Mouse (Mus musculus) intestine, embryonic 16.5 days (tissue): ENCODE measurements around the gene Cdca5. TPM values are rescaled to one million over a fixed set of nuclear protein-coding genes. Genes with fewer than 3 reads are reported as not detected.

Experiments
- ATAC-seq: fragments of 200-750 bp; cut with Nextera tagmentation; 2 replicates; pipeline ENCODE4 v1.8.0; 2017; ENCODE audit warnings: moderate TSS enrichment, moderate library complexity
- H3K27ac ChIP-seq: fragments of 300-500 bp; sonication (generic); 2 replicates; pipeline ENCODE4 v1.5.1; 2014; ENCODE audit warnings: mild to moderate bottlenecking, low read length
- H3K27me3 ChIP-seq: fragments of 300-500 bp; sonication (generic); replicated peaks from 2 replicates; pipeline ENCODE4 v1.6.1; 2014; ENCODE audit warnings: low read length, control low read depth, mixed read lengths; ENCODE audit not compliant: control insufficient read depth, insufficient read depth
- H3K36me3 ChIP-seq: fragments of 300-500 bp; sonication (generic); 2 replicates; pipeline ENCODE4 v1.6.1; 2014; ENCODE audit warnings: low read length, control low read depth; ENCODE audit not compliant: control insufficient read depth, insufficient read depth
- H3K4me1 ChIP-seq: fragments of 300-500 bp; sonication (generic); 2 replicates; pipeline ENCODE4 v1.6.1; 2014; ENCODE audit warnings: low read length, control low read depth, mixed read lengths; ENCODE audit not compliant: control insufficient read depth, insufficient read depth
- H3K4me2 ChIP-seq: fragments of 300-500 bp; sonication (generic); 2 replicates; pipeline ENCODE4 v1.6.1; 2014; ENCODE audit warnings: low read depth, low read length, control low read depth
- H3K4me3 ChIP-seq: fragments of 300-500 bp; sonication (generic); 2 replicates; pipeline ENCODE4 v1.5.1; 2014; ENCODE audit warnings: mild to moderate bottlenecking, low read length
- H3K9ac ChIP-seq: fragments of 300-500 bp; sonication (generic); 2 replicates; pipeline ENCODE4 v1.6.1; 2014; ENCODE audit warnings: low read depth, low read length
- H3K9me3 ChIP-seq: fragments of 300-500 bp; sonication (generic); 2 replicates; pipeline ENCODE4 v1.6.1; 2016; ENCODE audit warnings: low read length, control low read depth; ENCODE audit not compliant: control insufficient read depth
- whole genome bisulfite sequencing: fragments of 180-500 bp; shearing (Covaris S2); extraction: QIAGEN DNeasy Blood & Tissue Kit; methylation state at CpG from one replicate; pipeline ENCODE4 v1.1.7; 2014; 5-methylcytosine and 5-hydroxymethylcytosine counted together
- polyA plus RNA-seq: library from polyadenylated mRNA; unstranded; fragments of >200 nt; fragmentation: Nextera tagmentation; extraction: Ambion mirVana; gene quantifications from 2 replicates; pipeline ENCODE4 v1.2.1, GENCODE M21; 2015

The Cdca5 gene
- polyA plus RNA-seq, 1 experiment from 2014 or later, result 31.4 TPM

GRCm38 (mm10) chr19:6046294-6047153 is 38.3 kb upstream of the Cdca5 start, which contains the start of gene Syvn1:
Gene Syvn1, plus strand, starts transcription at chr19:6046576.
- H3K36me3 ChIP-seq, result peaks cover 31% of the 10 kb centered on the region
- peak within 1 kb of the TSS; percentile 94 for H3K9ac ChIP-seq
- peak within 1 kb of the TSS; percentile 80 for H3K4me3 ChIP-seq
- H3K9me3 ChIP-seq, result no peaks in the 10 kb centered on the region
- H3K4me1 ChIP-seq, result peaks cover 12% of the 10 kb centered on the region
- peak within 1 kb of the TSS; percentile 77 for H3K4me2 ChIP-seq
- peak; percentile 92 for ATAC-seq
- H3K27me3 ChIP-seq, result no peaks in the 10 kb centered on the region
- H3K27ac ChIP-seq, result peak within 1 kb of the TSS; percentile 99
- under 1% methylated on average over 65 of the region's 65 CpGs for WGBS

- H3K4me2 ChIP-seq, result peak overlapping the region; percentile 77
- peak overlapping the region; percentile 80 for H3K4me3 ChIP-seq
- H3K36me3 ChIP-seq, result peaks cover 35% of the 10 kb centered on the region
- H3K9ac ChIP-seq, result peak overlapping the region; percentile 94
- H3K27ac ChIP-seq, result peak overlapping the region; percentile 99
- peaks cover 12% of the 10 kb centered on the region for H3K4me1 ChIP-seq
- no peaks in the 10 kb centered on the region for H3K27me3 ChIP-seq
- no peaks in the 10 kb centered on the region for H3K9me3 ChIP-seq
- under 1% methylated on average over 41 of the region's 44 CpGs for WGBS
- peak; percentile 34 for ATAC-seq
These were observed 37.5 kb upstream of the Cdca5 start for GRCm38 (mm10) chr19:6047154-6047898.

GRCm38 (mm10) chr19:6047899-6048166 is 37.0 kb upstream of the Cdca5 start:
- 84% methylated on average over 8 of the region's 8 CpGs for WGBS
- Histone ChIP-seq H3K4me1 (peaks cover 12% of the 10 kb centered on the region), H3K27me3 (no peaks in the 10 kb centered on the region), H3K9me3 (no peaks in the 10 kb centered on the region), H3K9ac (peak overlapping the region; percentile 94), H3K36me3 (peaks cover 38% of the 10 kb centered on the region), H3K4me3 (peak overlapping the region; percentile 80), H3K4me2 (peak overlapping the region; percentile 77), H3K27ac (no peak overlapping the region)
- no peak for ATAC-seq

GRCm38 (mm10) chr19:6048681-6049410 is 35.9 kb upstream of the Cdca5 start:
- peaks cover 12% of the 10 kb centered on the region for H3K4me1 ChIP-seq
- no peak overlapping the region for H3K4me2 ChIP-seq
- peak overlapping the region; percentile 94; the same call in 1 of the 2 replicates for H3K9ac ChIP-seq
- no peak for ATAC-seq
- peaks cover 46% of the 10 kb centered on the region for H3K36me3 ChIP-seq
- no peaks in the 10 kb centered on the region for H3K27me3 ChIP-seq
- no peak overlapping the region for H3K27ac ChIP-seq
- 83% methylated on average over 11 of the region's 11 CpGs for WGBS
- no peak overlapping the region for H3K4me3 ChIP-seq
- no peaks in the 10 kb centered on the region for H3K9me3 ChIP-seq

- Histone ChIP-seq H3K36me3 (peaks cover 53% of the 10 kb centered on the region), H3K4me2 (no peak overlapping the region), H3K27ac (no peak overlapping the region), H3K9ac (no peak overlapping the region), H3K4me1 (peaks cover 20% of the 10 kb centered on the region), H3K27me3 (no peaks in the 10 kb centered on the region), H3K9me3 (no peaks in the 10 kb centered on the region), H3K4me3 (no peak overlapping the region)
- WGBS, result 86% methylated on average over 7 of the region's 7 CpGs
- no peak for ATAC-seq
These were observed 32.3 kb upstream of the Cdca5 start for GRCm38 (mm10) chr19:6052516-6052915.

- no peak overlapping the region for H3K4me3 ChIP-seq
- H3K9me3 ChIP-seq, result no peaks in the 10 kb centered on the region
- 80% methylated on average over 5 of the region's 5 CpGs for WGBS
- H3K36me3 ChIP-seq, result peaks cover 43% of the 10 kb centered on the region
- H3K27me3 ChIP-seq, result no peaks in the 10 kb centered on the region
- H3K9ac ChIP-seq, result no peak overlapping the region
- no peak overlapping the region for H3K4me2 ChIP-seq
- H3K4me1 ChIP-seq, result peaks cover 18% of the 10 kb centered on the region
- H3K27ac ChIP-seq, result no peak overlapping the region
- no peak for ATAC-seq
These were observed 30.5 kb upstream of the Cdca5 start for GRCm38 (mm10) chr19:6054296-6054695.

- WGBS, result 45% methylated on average over 4 of the region's 4 CpGs
These were observed 28.1 kb upstream of the Cdca5 start for GRCm38 (mm10) chr19:6056696-6057095.

GRCm38 (mm10) chr19:6057313-6058096 is 27.3 kb upstream of the Cdca5 start, which contains the start of the genes Mrpl49 and Fau:
Gene Mrpl49, minus strand, starts transcription at chr19:6057785.
Gene Fau, plus strand, starts transcription at chr19:6057844.
- H3K27me3 ChIP-seq, result no peaks in the 10 kb centered on the region
- peak; percentile 83 for ATAC-seq
- H3K9ac ChIP-seq, result peak within 1 kb of the TSS; percentile 87
- peaks cover 17% of the 10 kb centered on the region for H3K36me3 ChIP-seq
- H3K4me2 ChIP-seq, result peak within 1 kb of the TSS; percentile 80
- WGBS, result 2% methylated on average over 63 of the region's 63 CpGs
- H3K4me3 ChIP-seq, result peak within 1 kb of the TSS; percentile 83
- peak within 1 kb of the TSS; percentile 74 for H3K27ac ChIP-seq
- H3K4me1 ChIP-seq, result peaks cover 28% of the 10 kb centered on the region
- no peaks in the 10 kb centered on the region for H3K9me3 ChIP-seq

More at GRCm38 (mm10) chr19:6056696-6057095, 28.1 kb upstream of the Cdca5 start:
- Histone ChIP-seq H3K36me3 (peaks cover 21% of the 10 kb centered on the region), H3K27ac (no peak overlapping the region), H3K4me1 (peaks cover 19% of the 10 kb centered on the region), H3K4me3 (peak overlapping the region; percentile 83), H3K9ac (peak overlapping the region; percentile 87), H3K9me3 (no peaks in the 10 kb centered on the region), H3K27me3 (no peaks in the 10 kb centered on the region), H3K4me2 (peak overlapping the region; percentile 55)
- no peak for ATAC-seq
